Mouse (Mus musculus) cerebellum, adult 2 months (tissue): Measurements from ENCODE around the gene Prss29. TPM values are rescaled to one million over a fixed set of nuclear protein-coding genes. Genes with fewer than 3 reads are reported as not detected.

ENCODE experiments used
- DNase-seq, 2 experiments: peaks; one replicate each; pipeline ENCODE4 v3.0.0; 2021
- H3K27ac ChIP-seq: fragments of 200-500 bp; 2 replicates; pipeline ENCODE4 v1.5.1; 2012; ENCODE audit warnings: low read length, control low read depth, inconsistent platforms; ENCODE audit not compliant: insufficient read depth
- H3K27me3 ChIP-seq: fragments of 200-500 bp; 2 replicates; pipeline ENCODE4 v1.6.1; 2012; ENCODE audit warnings: inconsistent platforms, mild to moderate bottlenecking, low read length, moderate library complexity; ENCODE audit not compliant: control insufficient read depth, insufficient read depth
- H3K4me1 ChIP-seq: fragments of 200-500 bp; 2 replicates; pipeline ENCODE4 v1.6.1; 2011; ENCODE audit warnings: low read length; ENCODE audit not compliant: control insufficient read depth, insufficient read depth
- H3K4me3 ChIP-seq: fragments of 200-500 bp; replicated peaks from 2 replicates; pipeline ENCODE3; 2011; ENCODE audit warnings: mild to moderate bottlenecking, low read depth, low read length, control low read depth; ENCODE audit not compliant: insufficient read depth
- CTCF ChIP-seq: fragments of 200-500 bp; IDR thresholded peaks from 2 replicates; pipeline ENCODE4 v1.5.1; 2011; ENCODE audit warnings: low read depth, mild to moderate bottlenecking, control low read depth, low read length, moderate library complexity, borderline replicate concordance; ENCODE audit not compliant: insufficient read depth
- POLR2A ChIP-seq: fragments of 200-500 bp; IDR thresholded peaks from 2 replicates; pipeline ENCODE4 v1.6.1; 2011; ENCODE audit warnings: low read length, control low read depth, borderline replicate concordance; ENCODE audit not compliant: insufficient read depth
- WGBS: fragments of 180-500 bp; shearing (Covaris S2); methylation state at CpG from one replicate; pipeline ENCODE4 v1.1.7; 2018; 5-methylcytosine and 5-hydroxymethylcytosine counted together
- polyA plus RNA-seq: library from polyadenylated mRNA; depleted of rRNA; stranded (reverse); fragments of >200 nt; gene quantifications from 2 replicates; pipeline ENCODE4 v1.2.3, GENCODE M21; 2012; rRNA removed

Gene Prss29
- polyA plus RNA-seq = not detected in 2 replicates

DNA sequence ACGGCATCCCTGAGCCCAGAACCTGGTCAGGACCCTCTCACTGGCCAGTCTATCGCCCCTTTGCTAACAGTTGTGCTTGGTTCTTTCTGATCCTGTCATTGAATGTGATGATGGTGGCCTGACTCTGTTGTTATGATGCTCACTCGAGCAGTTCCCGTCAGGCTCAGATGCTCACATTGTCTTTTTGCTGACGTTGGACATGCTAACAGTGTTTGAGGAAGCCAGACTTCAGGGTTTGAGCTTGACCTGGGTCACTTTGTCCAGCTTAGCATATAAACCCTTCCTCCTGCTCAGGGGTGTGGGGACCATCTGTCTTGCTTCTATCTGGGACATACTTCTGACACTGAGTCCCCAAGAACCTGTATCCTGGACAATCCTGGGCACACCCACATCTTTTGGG lies at the start of gene Prss29:
TSS of gene Prss29 (plus strand) at position 301 of the 400 bp plus-strand sequence.
- Histone ChIP-seq H3K27ac (no peak within 1 kb of the TSS), H3K4me3 (no peak within 1 kb of the TSS), H3K4me1 (no peaks in the 10 kb centered on the region), H3K27me3 (no peaks in the 10 kb centered on the region)
- DNase-seq = no peak
- no peak for TF ChIP-seq CTCF
- no peak for TF ChIP-seq POLR2A
- WGBS = 67% methylated on average over 5 of the region's 5 CpGs

DNA sequence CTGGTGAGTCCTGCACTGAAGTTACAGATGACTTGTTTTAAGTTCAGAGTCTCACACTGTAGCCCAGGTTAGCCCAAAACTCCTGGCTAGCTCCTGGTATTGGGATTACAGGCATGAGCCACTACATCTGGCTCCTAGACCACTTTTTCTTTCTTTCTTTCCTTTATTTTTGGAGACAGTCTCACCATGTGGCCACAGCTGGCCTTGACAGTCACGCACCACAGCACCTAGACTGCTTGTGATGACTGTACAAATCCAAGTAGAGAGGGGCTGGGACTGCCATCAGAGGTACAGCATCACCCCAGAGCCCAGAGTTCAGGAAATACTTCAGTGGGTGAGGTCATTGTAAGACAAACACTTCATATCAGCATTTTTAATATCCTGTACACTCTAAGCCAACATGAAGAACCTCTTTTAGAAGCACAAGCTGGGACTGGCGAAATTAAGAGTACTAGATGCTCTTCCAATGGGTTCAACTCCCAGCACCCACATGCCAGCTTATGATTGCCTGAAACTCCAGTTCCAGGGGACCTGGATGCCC lies 47.6 kb upstream of the Prss29 start:
- TF ChIP-seq CTCF = no peak
- no peak for TF ChIP-seq POLR2A

DNA sequence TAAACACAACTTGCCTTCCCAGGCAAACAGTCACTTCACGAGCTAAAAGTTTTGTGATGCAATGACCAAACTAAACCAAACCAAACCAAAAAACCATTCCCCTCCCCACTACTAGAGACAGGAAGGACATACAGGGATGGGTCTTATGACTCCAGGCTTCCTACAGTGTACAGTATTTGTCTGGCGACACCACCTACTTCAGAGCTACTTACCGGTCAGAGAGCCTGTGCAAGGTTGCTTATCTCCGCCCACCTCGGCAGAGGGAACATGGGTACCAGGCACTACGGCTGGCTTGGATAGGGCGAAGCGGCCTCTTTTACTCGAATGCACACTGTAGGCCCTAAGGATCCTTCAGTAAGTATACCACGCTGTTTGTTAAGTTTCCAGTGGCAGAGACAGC lies 46.1 kb upstream of the Prss29 start:
- no peaks in the 10 kb centered on the region for H3K27me3 ChIP-seq
- no peak overlapping the region for H3K27ac ChIP-seq
- H3K4me1 ChIP-seq = peaks cover 11% of the 10 kb centered on the region; the same call in 1 of the 2 replicates
- 2% methylated on average over 10 of the region's 10 CpGs for WGBS
- TF ChIP-seq POLR2A = no peak
- no peak for TF ChIP-seq CTCF
- H3K4me3 ChIP-seq = peak overlapping the region; percentile 63
- DNase-seq = no peak

More for the DNA sequence above, 47.6 kb upstream of the Prss29 start:
- H3K27me3 ChIP-seq = no peaks in the 10 kb centered on the region
- DNase-seq = no peak
- no peak overlapping the region for H3K27ac ChIP-seq
- peaks cover 11% of the 10 kb centered on the region; the same call in 1 of the 2 replicates for H3K4me1 ChIP-seq
- WGBS = 61% methylated on average over 2 of the region's 2 CpGs
- no peak overlapping the region for H3K4me3 ChIP-seq

DNA sequence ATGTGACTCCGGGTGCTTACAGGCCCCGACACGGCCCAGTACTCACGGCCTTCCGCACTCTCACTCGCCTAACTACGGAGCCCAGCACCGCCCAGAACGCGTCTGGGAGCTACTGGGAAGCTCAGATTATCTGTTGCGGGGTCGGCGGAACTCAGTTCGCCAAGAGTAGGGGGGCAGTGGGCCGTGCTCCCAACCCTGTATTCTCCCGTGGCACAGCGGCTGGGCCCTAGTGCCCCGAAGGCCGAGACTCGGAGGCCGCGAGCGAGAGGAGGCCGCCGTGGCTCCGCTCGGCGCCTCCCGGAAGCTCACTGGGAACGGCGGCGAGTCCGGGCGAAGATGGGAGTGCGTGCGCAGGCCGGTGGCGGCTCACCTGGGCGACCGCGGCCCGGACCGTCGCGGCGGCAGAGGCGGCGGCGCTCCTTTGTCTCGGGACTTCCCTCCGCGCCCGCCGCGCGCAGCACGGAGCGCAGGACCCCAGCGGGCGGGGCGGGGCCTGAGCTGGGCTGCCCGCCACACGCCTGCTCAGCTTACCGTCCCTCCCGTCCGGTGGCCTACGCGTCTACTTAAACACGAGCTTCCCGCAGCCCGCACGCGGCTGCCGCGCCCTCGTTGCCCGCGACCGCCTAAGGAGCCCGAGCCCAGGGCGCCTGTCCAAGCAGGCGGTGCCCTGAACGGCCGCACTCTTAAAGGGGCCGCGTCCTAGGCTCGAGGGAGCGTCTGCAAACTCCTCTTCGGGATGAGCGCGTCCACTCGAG lies 45.3 kb upstream of the Prss29 start:
- TF ChIP-seq POLR2A (peak; percentile 51; the same call in 1 of the 2 replicates), CTCF (no peak)
- peak overlapping the region; percentile 94 for H3K27ac ChIP-seq
- H3K4me1 ChIP-seq = peaks cover 11% of the 10 kb centered on the region; the same call in 1 of the 2 replicates
- DNase-seq = peak in 1 of 2 experiments; percentile 97
- peak overlapping the region; percentile 63 for H3K4me3 ChIP-seq
- no peaks in the 10 kb centered on the region for H3K27me3 ChIP-seq
- WGBS = 1% methylated on average over 92 of the region's 92 CpGs

DNA sequence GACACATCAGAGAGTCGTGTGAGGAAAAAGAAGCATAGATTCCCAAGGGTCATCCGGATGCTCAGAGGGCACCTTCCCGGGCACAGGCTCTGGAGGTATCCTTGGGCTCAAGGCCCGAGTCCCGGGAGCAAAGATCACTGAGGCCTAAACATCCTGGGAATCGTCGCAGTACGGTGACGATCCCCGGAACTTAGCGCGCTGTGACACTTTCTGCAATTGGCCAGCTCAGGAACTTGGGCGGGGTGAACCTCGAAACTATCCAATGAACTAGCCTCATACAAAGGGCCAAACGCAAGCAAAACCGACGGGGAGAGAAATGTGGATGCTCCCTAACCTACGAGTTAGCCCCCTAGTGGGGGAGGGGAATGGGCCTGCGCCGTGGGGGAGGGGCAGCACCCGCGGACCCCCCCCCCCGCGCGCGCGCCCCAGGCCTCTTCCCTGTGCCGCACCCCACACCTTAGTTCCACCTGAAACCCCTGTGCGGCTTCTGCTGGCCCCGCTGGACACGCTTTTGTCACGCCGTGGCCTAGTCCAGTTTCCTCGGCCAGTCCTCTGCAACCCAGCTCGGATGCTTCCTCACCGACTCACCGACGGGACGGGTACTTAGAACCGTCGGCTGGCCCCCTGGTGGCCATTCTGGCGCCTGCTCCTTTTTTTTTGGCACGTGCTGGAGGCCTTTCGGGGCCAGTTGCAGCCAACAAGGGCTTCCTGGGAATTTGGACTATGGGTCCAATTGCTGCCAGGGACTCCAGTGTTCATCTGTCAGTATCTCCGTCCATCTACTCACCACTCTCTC lies 44.5 kb upstream of the Prss29 start:
- H3K4me1 ChIP-seq = peaks cover 11% of the 10 kb centered on the region; the same call in 1 of the 2 replicates
- 1% methylated on average over 45 of the region's 45 CpGs for WGBS

DNA sequence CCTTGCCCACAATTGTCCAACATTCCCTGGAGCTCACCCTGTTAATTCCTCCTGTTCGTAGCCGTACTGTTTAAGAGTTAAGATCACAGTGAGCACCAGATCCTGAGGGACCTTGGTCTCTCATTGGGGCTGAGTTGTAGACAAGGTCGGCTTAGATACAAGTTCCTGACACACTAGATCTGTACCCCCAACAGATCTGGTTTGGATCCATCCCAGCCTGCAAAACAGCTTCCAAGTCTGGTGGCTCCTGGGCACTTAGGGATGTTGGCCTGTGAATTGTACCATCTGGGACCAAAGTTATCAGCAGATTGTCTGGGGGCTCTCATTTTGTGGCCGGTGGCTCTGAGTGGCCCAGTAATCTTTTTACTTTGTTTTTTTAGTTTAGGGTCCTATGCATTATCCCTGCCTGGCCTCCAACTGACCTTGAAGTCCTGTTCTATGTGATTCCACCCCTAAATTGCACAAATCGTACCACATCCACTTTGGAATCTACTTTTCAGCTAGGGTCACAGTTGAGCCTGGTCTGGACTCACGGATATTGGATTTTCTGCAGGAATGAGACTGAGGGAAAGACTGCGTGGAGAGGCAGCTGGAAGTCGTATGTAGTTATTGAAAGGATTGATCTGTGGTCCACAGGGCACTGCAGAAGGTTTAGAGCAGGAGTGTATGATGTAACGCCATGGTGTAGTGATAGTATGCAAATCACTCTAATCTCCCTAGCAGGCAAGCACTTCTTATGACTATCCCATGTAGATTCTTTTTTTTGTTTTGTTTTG lies 43.7 kb upstream of the Prss29 start, which contains the start of gene Ube2i:
TSS of gene Ube2i (minus strand) at position 52 of the 776 bp plus-strand sequence.
- peak within 1 kb of the TSS; percentile 94 for H3K27ac ChIP-seq
- no peak for DNase-seq
- 28% methylated on average over 9 of the region's 9 CpGs for WGBS
- TF ChIP-seq POLR2A (no peak), CTCF (no peak)
- peak within 1 kb of the TSS; percentile 63 for H3K4me3 ChIP-seq
- H3K27me3 ChIP-seq = no peaks in the 10 kb centered on the region
- H3K4me1 ChIP-seq = peaks cover 7% of the 10 kb centered on the region; the same call in 1 of the 2 replicates

More for the DNA sequence above, 44.5 kb upstream of the Prss29 start:
- peak; percentile 96 to 99 for DNase-seq
- Histone ChIP-seq H3K27ac (peak overlapping the region; percentile 94), H3K4me3 (peak overlapping the region; percentile 63), H3K27me3 (no peaks in the 10 kb centered on the region)
- TF ChIP-seq CTCF = peak; percentile 33; the same call in 1 of the 2 replicates
- TF ChIP-seq POLR2A = 0 out of 2 replicates have a peak, but pooled peaks have one; percentile 5

DNA sequence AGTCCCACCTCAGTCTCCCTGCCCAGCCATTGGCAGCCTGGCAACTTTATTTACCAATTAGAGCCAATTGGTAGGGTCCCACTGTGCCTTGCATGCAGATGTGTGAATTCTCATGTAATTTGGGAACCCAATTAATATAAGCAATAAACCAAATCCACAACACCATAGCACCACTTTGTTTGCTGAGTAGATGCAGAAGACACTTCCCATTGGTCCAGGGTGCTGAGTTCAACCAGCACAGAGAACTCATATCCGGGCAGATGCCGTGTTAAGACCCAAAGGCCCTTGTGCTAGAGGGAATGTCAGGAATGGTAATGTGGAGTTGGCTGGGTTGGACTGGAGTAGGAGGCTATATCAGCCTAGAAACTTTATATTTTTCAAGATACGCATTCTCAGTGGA lies 42.6 kb upstream of the Prss29 start:
- no peak overlapping the region for H3K4me3 ChIP-seq
- DNase-seq = no peak
- H3K27me3 ChIP-seq = no peaks in the 10 kb centered on the region
- peaks cover 3% of the 10 kb centered on the region; the same call in 1 of the 2 replicates for H3K4me1 ChIP-seq
- 94% methylated on average over 3 of the region's 3 CpGs for WGBS
- TF ChIP-seq CTCF (no peak), POLR2A (no peak)
- no peak overlapping the region for H3K27ac ChIP-seq
